Mouse (Mus musculus) sigmoid colon, adult 10 weeks (tissue): ENCODE results near the gene Olfr568. TPM values are rescaled to one million over a fixed set of nuclear protein-coding genes. Genes with fewer than 3 reads are reported as not detected.

Experiments used
- polyA plus RNA-seq: library from polyadenylated mRNA; stranded (reverse); fragments of 350-450 nt; fragmentation: Illumina TruSeq; extraction: RNeasy Lipid Tissue Mini Kit (QIAGEN cat#74804); gene quantifications from one replicate; pipeline ENCODE4 v1.2.3, GENCODE M21; 2014; ENCODE audit warnings: low read depth, low replicate concordance

The Olfr568 gene
- not detected for polyA plus RNA-seq

GRCm38 (mm10) chr7:102876822-102877221 lies at the start of gene Olfr568:
Gene Olfr568 (plus strand): TSS chr7:102877122.

GRCm38 (mm10) chr7:102858665-102859064 lies 18.3 kb upstream of the Olfr568 start, which contains the start of gene Olfr566:
Gene Olfr566 (minus strand): TSS chr7:102858765.

DNA sequence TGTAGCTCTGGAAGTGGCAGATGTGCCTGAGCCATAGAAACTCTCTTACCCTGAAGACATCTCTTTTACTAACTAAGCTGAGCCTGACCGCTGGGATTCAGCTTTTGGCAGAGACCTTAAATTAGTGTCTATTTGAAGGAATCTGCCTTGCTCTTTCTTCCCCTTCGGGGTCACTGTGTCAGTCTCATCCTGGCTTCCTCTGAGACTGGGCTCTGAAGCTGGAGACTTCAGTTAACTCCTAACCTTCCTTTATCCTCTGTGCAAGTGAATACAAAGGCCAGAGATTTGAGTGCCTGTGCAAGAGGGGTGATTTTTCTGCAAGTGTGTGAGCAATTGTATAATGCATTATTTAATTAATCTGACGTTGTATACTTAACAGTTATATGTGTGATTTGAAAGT lies 13.9 kb downstream of the Olfr568 start, which contains the start of gene Olfr569:
TSS of gene Olfr569 (minus strand) at position 101 of the 400 bp plus-strand sequence.

GRCm38 (mm10) chr7:102917032-102917875 lies 40.3 kb downstream of the Olfr568 start, which contains the start of gene Olfr571:
Gene Olfr571 (minus strand): TSS chr7:102917536.

DNA sequence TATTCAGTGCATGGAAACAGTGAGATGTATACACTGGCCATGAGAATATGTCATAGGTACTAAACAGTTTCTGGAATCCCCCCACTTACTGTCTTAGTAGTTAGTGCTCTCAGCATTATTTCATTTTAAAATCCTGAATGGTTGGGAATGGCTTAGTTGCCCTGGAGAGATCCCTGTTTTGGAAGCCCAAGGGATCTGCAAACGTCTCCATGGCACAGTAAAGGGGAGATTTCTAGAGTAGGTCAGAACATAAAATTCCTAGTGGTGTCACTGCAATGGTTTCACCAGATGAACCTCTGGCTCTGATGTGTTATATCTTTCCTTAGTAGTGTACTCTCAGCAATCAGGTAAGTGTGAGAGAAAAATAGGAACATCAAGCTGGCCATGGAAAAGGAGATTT lies 47.2 kb downstream of the Olfr568 start, which contains the start of gene Olfr572:
TSS of gene Olfr572 (plus strand) at position 301 of the 400 bp plus-strand sequence.

Other genes with a start within 250 kb of the Olfr568 start
- not detected for gene Olfr554, start 238.7 kb upstream of the Olfr568 start, polyA plus RNA-seq
- not detected for gene Olfr555, start 218.3 kb upstream of the Olfr568 start, polyA plus RNA-seq
- not detected for gene Olfr556, start 212.2 kb upstream of the Olfr568 start, polyA plus RNA-seq
- 12.6 TPM for gene Trim68, start 189.8 kb upstream of the Olfr568 start, polyA plus RNA-seq
- not detected for gene Olfr557, start 181.2 kb upstream of the Olfr568 start, polyA plus RNA-seq
- 5.8 TPM for gene Olfr558, start 174.9 kb upstream of the Olfr568 start, polyA plus RNA-seq
- gene Olfr33, start 158.1 kb upstream of the Olfr568 start, polyA plus RNA-seq = not detected
- gene Olfr559, start 149.6 kb upstream of the Olfr568 start, polyA plus RNA-seq = not detected
- 2.3 TPM for gene Olfr560, start 117.8 kb upstream of the Olfr568 start, polyA plus RNA-seq
- 25.4 TPM for gene Olfr78, start 117.7 kb upstream of the Olfr568 start, polyA plus RNA-seq
- not detected for gene Olfr561, start 105.9 kb upstream of the Olfr568 start, polyA plus RNA-seq
- gene Olfr564, start 73.6 kb upstream of the Olfr568 start, polyA plus RNA-seq = not detected
- gene Olfr566, start 18.4 kb upstream of the Olfr568 start, polyA plus RNA-seq = not detected
- gene Olfr569, start 13.8 kb downstream of the Olfr568 start, polyA plus RNA-seq = not detected
- not detected for gene Olfr570, start 17.5 kb downstream of the Olfr568 start, polyA plus RNA-seq
- gene Olfr571, start 40.4 kb downstream of the Olfr568 start, polyA plus RNA-seq = not detected
- not detected for gene Olfr572, start 47.3 kb downstream of the Olfr568 start, polyA plus RNA-seq
- gene Olfr573-ps1, start 65.5 kb downstream of the Olfr568 start, polyA plus RNA-seq = not detected
- not detected for gene Olfr574, start 71.3 kb downstream of the Olfr568 start, polyA plus RNA-seq
- gene Olfr575, start 81.7 kb downstream of the Olfr568 start, polyA plus RNA-seq = not detected
- gene Olfr576, start 85.5 kb downstream of the Olfr568 start, polyA plus RNA-seq = not detected
- not detected for gene Olfr577, start 98.8 kb downstream of the Olfr568 start, polyA plus RNA-seq
- not detected for gene Olfr578, start 112.2 kb downstream of the Olfr568 start, polyA plus RNA-seq
- not detected for gene Olfr582, start 160.9 kb downstream of the Olfr568 start, polyA plus RNA-seq
- gene Olfr583, start 174.2 kb downstream of the Olfr568 start, polyA plus RNA-seq = not detected
- gene Olfr584, start 204.8 kb downstream of the Olfr568 start, polyA plus RNA-seq = not detected
- not detected for gene Olfr585, start 220.6 kb downstream of the Olfr568 start, polyA plus RNA-seq
- gene Olfr586, start 248.5 kb downstream of the Olfr568 start, polyA plus RNA-seq = not detected